8 mouse cellular contexts compared by ENCODE assay signal in genomic region chr12:24571523-24572392, GRCm38 (mm10). TPM values are rescaled to one million over a fixed set of nuclear protein-coding genes. Genes with fewer than 3 reads are reported as not detected.
DNase-seq lines count a peak whose midpoint lies in the region; ATAC-seq lines count a peak whose summit lies in the region.

Gene Grhl1, plus strand, starts transcription at chr12:24572283.

- peak; percentile 96 to 98 for DNase-seq in adrenal gland, adult (ENCODE audit: inconsistent age in 2 of 2, low spot score in 1 of 2)
- DNase-seq in embryo, embryonic 10 days (ENCODE audit: low spot score) = peak; percentile 92
- peak; percentile 93 for DNase-seq in gastrocnemius, postnatal 10 days
- DNase-seq in induced T-regulatory cell, adult 2 months (ENCODE audit: low read depth) = peak; percentile 95
- DNase-seq in left cerebral cortex, adult 8-10 months (ENCODE audit: low spot score in 2 of 2) = peak; percentile 74 to 96
- peak; percentile 97 for DNase-seq in right cerebral cortex, adult 18-20 months
- DNase-seq in urinary bladder, adult 2 months (ENCODE audit: low spot score) = peak; percentile 93

- ATAC-seq in megakaryocyte, adult 5-6 weeks (ENCODE audit: poor library complexity, severe bottlenecking) = peak; percentile 100

RNA-seq across cellular contexts. Expression of gene Grhl1, which starts in this region (rescaled TPM):
- total RNA-seq in gastrocnemius, postnatal 10 days (2021) = under 1 TPM; 0.19 to 0.20 TPM
- total RNA-seq in left cerebral cortex, adult 8-10 months (2022) = 10 to 100 TPM in 3 of 4 experiments, 1 to 10 TPM in 1; 8.6 to 11.3 (median 10.5) TPM
- 0.22 and 0.52 TPM in 2 replicates for total RNA-seq in megakaryocyte, adult 5-6 weeks (2015)
- total RNA-seq in megakaryocyte, adult 5-6 weeks (2017) = 0.37 and 0.57 TPM in 2 replicates
- 22.7 and 26.5 TPM in 2 replicates for polyA plus RNA-seq in urinary bladder, adult 2 months (2012; rRNA removed)

Comparison
In these comparisons a context has a peak if more than half of its experiments do, and no peak if none do; other contexts are left out.
1. Peak in every context shown above with its lines: DNase-seq and ATAC-seq.
2. RNA of gene Grhl1 (total RNA-seq): 8.6 to 11.3 TPM in left cerebral cortex, adult 8-10 months; 0.22 to 0.57 TPM in megakaryocyte, adult 5-6 weeks and 0.19 to 0.20 TPM in gastrocnemius, postnatal 10 days; every median in the first group is over 4 times any median in the second.
3. Peak in DNase-seq in gastrocnemius, postnatal 10 days; RNA of the gene not detected or under 1 TPM.
4. Peak in ATAC-seq in megakaryocyte, adult 5-6 weeks; RNA of the gene not detected or under 1 TPM.